In the genomic region with DNA sequence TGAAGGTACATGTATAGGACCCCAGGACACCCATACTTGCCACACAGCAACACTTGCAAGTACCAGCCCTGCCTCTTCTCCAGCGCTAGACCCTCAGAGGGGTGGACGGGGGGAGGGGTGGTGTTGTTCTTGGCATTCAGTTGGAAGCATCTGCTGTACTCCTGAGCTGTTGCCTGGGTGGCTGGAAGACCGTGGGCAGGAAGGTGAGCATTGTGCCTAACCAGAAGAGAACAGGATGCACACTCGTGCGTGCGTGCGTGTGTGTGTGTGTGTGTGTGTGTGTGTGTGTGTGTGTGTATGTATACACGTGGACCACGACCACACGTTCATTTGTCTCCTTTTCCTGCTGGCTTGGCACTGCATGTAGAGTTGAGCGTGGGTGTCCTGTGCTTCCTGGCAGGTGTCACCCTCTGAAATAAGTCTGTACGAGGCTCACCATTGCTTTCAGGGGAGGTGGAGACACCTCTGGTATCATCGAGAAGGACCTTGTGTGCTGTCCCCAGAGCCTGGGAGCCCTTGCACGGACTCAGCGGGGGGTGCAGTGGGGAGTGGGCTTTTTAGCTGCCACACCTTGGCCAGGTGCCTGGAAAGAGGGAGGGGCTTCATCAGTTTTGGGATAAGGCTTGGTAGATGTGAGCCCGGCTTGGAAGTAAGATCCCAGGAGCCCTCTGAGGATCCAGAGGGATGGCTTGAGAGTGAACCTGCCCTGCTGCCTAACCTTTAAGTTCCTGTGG, we compare ENCODE assay signal across 8 mouse cellular contexts.
DNase-seq lines count a peak whose midpoint lies in the region; ATAC-seq lines count a peak whose summit lies in the region.

No protein-coding gene starts in this region.

- H3K27me3 ChIP-seq in midbrain, embryonic 15.5 days (replicated peaks): no peaks in the 10 kb centered on the region

- H3K4me3 ChIP-seq in midbrain, embryonic 15.5 days: no peak overlapping the region

- H3K9me3 ChIP-seq in midbrain, embryonic 15.5 days: no peaks in the 10 kb centered on the region

- intact Hi-C loops in heart, postnatal 36 days (cut with DNase I): no loop called here

- no peak overlapping the region for H3K4me2 ChIP-seq in midbrain, embryonic 15.5 days

- H3K4me1 ChIP-seq in midbrain, embryonic 15.5 days: peaks cover 37% of the 10 kb centered on the region

- ATAC-seq in midbrain, embryonic 15.5 days (replicated peaks): no peak

- no peaks in the 10 kb centered on the region for H3K36me3 ChIP-seq in midbrain, embryonic 15.5 days (replicated peaks)

- 73% methylated on average over 16 of the region's 16 CpGs for WGBS in midbrain, embryonic 15.5 days

- peak; percentile 95 for DNase-seq in heart, adult 11 months
- no peak for DNase-seq in heart, postnatal 36 days
- DNase-seq in retina, postnatal 1 day: peak; percentile 27
- no peak for DNase-seq in retina, embryonic 14.5 days (ENCODE audit: low spot score)
- DNase-seq in frontal cortex, postnatal 36 days (ENCODE audit: low spot score in 2 of 2): peak; percentile 55 to 65
- peak; percentile 58 for DNase-seq in right cerebral cortex, postnatal 14 days
- DNase-seq in gastrocnemius, adult 8-10 months (ENCODE audit: low spot score in 2 of 2): no peak

- no peak overlapping the region for H3K9ac ChIP-seq in midbrain, embryonic 15.5 days

- no peak overlapping the region for H3K27ac ChIP-seq in midbrain, embryonic 15.5 days

Comparison
In these comparisons a context has a peak if more than half of its experiments do, and no peak if none do; other contexts are left out.
1. DNase-seq: peak in heart, adult 11 months (single experiment), retina, postnatal 1 day (single experiment), frontal cortex, postnatal 36 days (2 of 2) and right cerebral cortex, postnatal 14 days (single experiment); none in heart, postnatal 36 days (0 of 2), retina, embryonic 14.5 days (single experiment) and gastrocnemius, adult 8-10 months (0 of 2).